Mouse (Mus musculus) hindbrain, embryonic 15.5 days (tissue): ENCODE results near the gene C1qtnf6. TPM values are rescaled to one million over a fixed set of nuclear protein-coding genes. Genes with fewer than 3 reads are reported as not detected.

Source experiments
- ATAC-seq: fragments of 200-750 bp; cut with Nextera tagmentation; 2 replicates; pipeline ENCODE4 v1.8.0; 2017; ENCODE audit warnings: low read depth, moderate number of reproducible peaks, moderate TSS enrichment; ENCODE audit not compliant: low FRiP score
- H3K27ac ChIP-seq: fragments of 300-500 bp; sonication (generic); replicated peaks from 2 replicates; pipeline ENCODE4 v1.5.1; 2015; ENCODE audit warnings: mild to moderate bottlenecking, inconsistent platforms
- H3K27me3 ChIP-seq: fragments of 300-500 bp; sonication (generic); 2 replicates; pipeline ENCODE4 v1.6.1; 2015; ENCODE audit warnings: control low read depth, inconsistent platforms
- H3K36me3 ChIP-seq: fragments of 300-500 bp; sonication (generic); 2 replicates; pipeline ENCODE4 v1.6.1; 2015; ENCODE audit warnings: control low read depth, inconsistent platforms
- H3K4me1 ChIP-seq: fragments of 300-500 bp; sonication (generic); replicated peaks from 2 replicates; pipeline ENCODE4 v1.6.1; 2015; ENCODE audit warnings: control low read depth, inconsistent platforms
- H3K4me2 ChIP-seq: fragments of 300-500 bp; sonication (generic); 2 replicates; pipeline ENCODE4 v1.6.1; 2015; ENCODE audit warnings: moderate library complexity, mild to moderate bottlenecking, inconsistent platforms
- H3K4me3 ChIP-seq: fragments of 300-500 bp; sonication (generic); 2 replicates; pipeline ENCODE4 v1.5.1; 2015; ENCODE audit warnings: mild to moderate bottlenecking, inconsistent platforms
- H3K9ac ChIP-seq: fragments of 300-500 bp; sonication (generic); 2 replicates; pipeline ENCODE4 v1.6.1; 2015; ENCODE audit warnings: inconsistent platforms
- H3K9me3 ChIP-seq: fragments of 300-500 bp; sonication (generic); 2 replicates; pipeline ENCODE4 v1.6.1; 2016; ENCODE audit warnings: control low read depth, inconsistent platforms
- WGBS: fragments of 180-500 bp; shearing (Covaris S2); methylation state at CpG from one replicate; pipeline ENCODE4 v1.1.7; 2015; 5-methylcytosine and 5-hydroxymethylcytosine counted together
- polyA plus RNA-seq: library from polyadenylated mRNA; unstranded; fragments of >200 nt; fragmentation: Nextera tagmentation; extraction: Ambion mirVana; gene quantifications from 2 replicates; pipeline ENCODE4 v1.2.1, GENCODE M21; 2015

The C1qtnf6 gene
- polyA plus RNA-seq, 1 experiment from 2014 or later, result 9.1 TPM

- peaks cover 29% of the 10 kb centered on the region for H3K4me1 ChIP-seq
- no peak for ATAC-seq
- H3K27me3 ChIP-seq, result no peaks in the 10 kb centered on the region
- H3K9me3 ChIP-seq, result no peaks in the 10 kb centered on the region
- no peak overlapping the region for H3K4me3 ChIP-seq
- H3K4me2 ChIP-seq, result no peak overlapping the region
- WGBS, result 60% methylated on average over 7 of the region's 7 CpGs
- H3K36me3 ChIP-seq, result no peaks in the 10 kb centered on the region
- H3K9ac ChIP-seq, result no peak overlapping the region
- no peak overlapping the region for H3K27ac ChIP-seq
Observed at GRCm38 (mm10) chr15:78542767-78543303, 11.6 kb upstream of the C1qtnf6 start.

- ATAC-seq, result no peak
- 83% methylated on average over 3 of the region's 3 CpGs for WGBS
- peaks cover 29% of the 10 kb centered on the region for H3K4me1 ChIP-seq
- H3K27me3 ChIP-seq, result no peaks in the 10 kb centered on the region
- no peaks in the 10 kb centered on the region for H3K9me3 ChIP-seq
- no peak overlapping the region for H3K4me3 ChIP-seq
- peak overlapping the region; percentile 42; the same call in 1 of the 2 replicates for H3K27ac ChIP-seq
- H3K4me2 ChIP-seq, result no peak overlapping the region
- H3K9ac ChIP-seq, result no peak overlapping the region
- no peaks in the 10 kb centered on the region for H3K36me3 ChIP-seq
Observed at GRCm38 (mm10) chr15:78542098-78542766, 11.0 kb upstream of the C1qtnf6 start.

- Histone ChIP-seq H3K36me3 (no peaks in the 10 kb centered on the region), H3K9me3 (no peaks in the 10 kb centered on the region), H3K9ac (no peak overlapping the region), H3K27ac (peak overlapping the region; percentile 42; the same call in 1 of the 2 replicates), H3K4me1 (peaks cover 29% of the 10 kb centered on the region), H3K4me3 (no peak overlapping the region), H3K27me3 (no peaks in the 10 kb centered on the region), H3K4me2 (no peak overlapping the region)
- ATAC-seq, result peak; percentile 8; the same call in 1 of the 2 replicates
- WGBS, result 29% methylated on average over 3 of the region's 3 CpGs
Observed at GRCm38 (mm10) chr15:78541606-78542005, 10.4 kb upstream of the C1qtnf6 start.

DNA sequence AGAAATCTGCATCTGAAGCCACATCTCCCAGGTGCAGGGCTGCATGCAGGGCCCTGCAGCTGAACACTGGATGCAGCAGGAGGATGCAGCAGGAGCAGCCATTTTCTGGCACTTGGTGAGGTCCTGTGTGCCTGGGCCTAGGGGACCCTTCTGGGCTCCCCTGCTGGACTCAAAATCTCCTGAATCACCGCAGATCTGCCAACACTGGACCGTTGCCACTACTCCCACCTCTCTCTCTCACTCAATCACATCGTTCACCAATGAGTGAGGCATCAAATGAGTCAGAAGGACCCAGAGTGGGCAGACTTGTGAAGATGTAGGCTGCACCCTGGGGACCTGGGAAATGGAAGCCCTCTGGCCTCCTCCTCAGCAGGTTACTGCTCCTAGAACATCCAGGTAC is 9.8 kb upstream of the C1qtnf6 start:
- Histone ChIP-seq H3K9ac (no peak overlapping the region), H3K27me3 (no peaks in the 10 kb centered on the region), H3K4me2 (no peak overlapping the region), H3K27ac (no peak overlapping the region), H3K9me3 (no peaks in the 10 kb centered on the region), H3K4me3 (no peak overlapping the region), H3K36me3 (no peaks in the 10 kb centered on the region), H3K4me1 (peaks cover 30% of the 10 kb centered on the region)
- WGBS, result 59% methylated on average over 3 of the region's 3 CpGs
- no peak for ATAC-seq

- Histone ChIP-seq H3K4me1 (peaks cover 19% of the 10 kb centered on the region), H3K9ac (no peak overlapping the region), H3K27me3 (no peaks in the 10 kb centered on the region), H3K4me2 (no peak overlapping the region), H3K9me3 (no peaks in the 10 kb centered on the region), H3K36me3 (no peaks in the 10 kb centered on the region), H3K4me3 (no peak overlapping the region), H3K27ac (no peak overlapping the region)
- 41% methylated on average over 10 of the region's 10 CpGs for WGBS
- ATAC-seq, result no peak
Observed at GRCm38 (mm10) chr15:78535723-78536421, 4.7 kb upstream of the C1qtnf6 start.

- no peak overlapping the region for H3K27ac ChIP-seq
- no peak for ATAC-seq
- no peaks in the 10 kb centered on the region for H3K36me3 ChIP-seq
- H3K9me3 ChIP-seq, result no peaks in the 10 kb centered on the region
- no peak overlapping the region for H3K9ac ChIP-seq
- 68% methylated on average over 10 of the region's 10 CpGs for WGBS
- no peaks in the 10 kb centered on the region for H3K27me3 ChIP-seq
- H3K4me2 ChIP-seq, result no peak overlapping the region
- H3K4me3 ChIP-seq, result no peak overlapping the region
- peaks cover 41% of the 10 kb centered on the region for H3K4me1 ChIP-seq
Observed at GRCm38 (mm10) chr15:78533346-78533835, 2.2 kb upstream of the C1qtnf6 start.

DNA sequence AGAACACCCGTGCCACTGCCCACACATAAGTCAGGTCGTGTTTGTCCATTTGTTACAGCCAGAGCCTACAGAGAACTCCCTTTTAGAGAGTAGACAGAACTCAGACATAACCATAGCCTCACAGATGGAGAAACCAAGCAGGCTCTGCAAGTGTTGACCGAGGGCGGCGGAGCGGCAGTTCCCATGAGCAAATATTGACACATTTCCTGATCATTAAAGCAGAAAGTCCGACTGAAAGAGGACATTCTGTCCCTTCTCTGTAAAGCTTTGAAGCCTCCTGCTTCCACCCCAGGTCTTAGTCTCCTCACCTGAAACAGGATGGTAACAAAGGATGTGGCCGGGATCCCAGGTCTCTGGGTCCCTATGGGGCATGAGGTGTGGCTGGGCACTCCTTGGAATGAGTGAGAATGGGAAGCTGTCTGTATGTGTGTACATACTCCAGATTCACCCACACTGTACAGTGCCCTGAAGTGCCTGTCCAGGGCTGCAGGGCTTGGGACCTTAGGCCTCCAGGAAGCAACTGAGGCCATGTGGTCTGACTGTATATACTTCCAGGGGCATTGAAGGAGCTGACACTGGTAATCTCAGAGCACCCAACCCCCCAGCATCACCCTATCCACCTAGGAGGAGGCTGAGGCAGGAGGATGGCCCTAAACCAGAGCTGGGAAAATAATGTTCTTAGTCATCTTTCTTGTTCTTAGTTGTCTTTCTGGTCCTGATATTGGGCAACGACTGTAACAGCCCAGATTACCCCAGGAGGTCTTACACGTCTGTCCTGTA is 1.5 kb upstream of the C1qtnf6 start:
- Histone ChIP-seq H3K4me2 (no peak overlapping the region), H3K27ac (no peak overlapping the region), H3K4me1 (peaks cover 42% of the 10 kb centered on the region), H3K27me3 (no peaks in the 10 kb centered on the region), H3K36me3 (no peaks in the 10 kb centered on the region), H3K4me3 (no peak overlapping the region), H3K9ac (peak overlapping the region; percentile 8; the same call in 1 of the 2 replicates), H3K9me3 (no peaks in the 10 kb centered on the region)
- 73% methylated on average over 10 of the region's 10 CpGs for WGBS
- ATAC-seq, result no peak

- Histone ChIP-seq H3K27me3 (no peaks in the 10 kb centered on the region), H3K4me1 (peaks cover 42% of the 10 kb centered on the region), H3K36me3 (no peaks in the 10 kb centered on the region), H3K4me3 (peak overlapping the region; percentile 34), H3K4me2 (peak overlapping the region; percentile 61), H3K27ac (peak overlapping the region; percentile 87), H3K9me3 (no peaks in the 10 kb centered on the region), H3K9ac (peak overlapping the region; percentile 50)
- 0% methylated on average over 25 of the region's 25 CpGs for WGBS
- peak; percentile 89 for ATAC-seq
Observed at GRCm38 (mm10) chr15:78531901-78532469, 769 bp upstream of the C1qtnf6 start.

GRCm38 (mm10) chr15:78531451-78531720 is 170 bp upstream of the C1qtnf6 start:
- WGBS, result 72% methylated on average over 4 of the region's 4 CpGs
- H3K27me3 ChIP-seq, result no peaks in the 10 kb centered on the region
- H3K9ac ChIP-seq, result peak overlapping the region; percentile 50
- H3K27ac ChIP-seq, result peak overlapping the region; percentile 87
- H3K4me1 ChIP-seq, result peaks cover 42% of the 10 kb centered on the region
- H3K4me3 ChIP-seq, result no peak overlapping the region
- peak overlapping the region; percentile 61 for H3K4me2 ChIP-seq
- ATAC-seq, result 0 out of 2 replicates have a peak, but pooled peaks have one; percentile 0
- no peaks in the 10 kb centered on the region for H3K36me3 ChIP-seq
- no peaks in the 10 kb centered on the region for H3K9me3 ChIP-seq

DNA sequence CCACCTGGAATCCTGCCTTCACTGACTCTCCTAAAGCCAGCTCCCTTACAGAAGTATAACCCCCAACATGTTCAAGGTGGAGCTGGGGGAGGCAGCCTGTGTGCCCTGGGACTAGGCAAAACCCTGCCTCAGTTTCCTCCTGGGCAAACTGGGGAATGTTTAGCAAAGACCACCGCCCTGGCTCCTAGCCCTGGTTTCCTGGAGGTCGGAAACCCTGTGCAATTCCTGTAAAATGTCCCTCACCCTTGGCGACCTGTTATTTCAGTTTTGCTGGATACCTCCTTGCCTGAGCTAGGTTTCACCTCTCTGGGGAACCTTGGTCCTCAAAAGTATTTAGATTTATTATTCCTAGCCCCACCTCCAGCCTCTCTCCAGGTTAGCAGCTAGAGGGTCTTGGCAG is 1.1 kb downstream of the C1qtnf6 start:
- peaks cover 33% of the 10 kb centered on the region for H3K4me1 ChIP-seq
- no peak overlapping the region for H3K4me3 ChIP-seq
- H3K9me3 ChIP-seq, result no peaks in the 10 kb centered on the region
- 0 out of 2 replicates have a peak overlapping the region, but pooled peaks have one; percentile 12 for H3K9ac ChIP-seq
- H3K4me2 ChIP-seq, result peak overlapping the region; percentile 48
- no peak for ATAC-seq
- no peaks in the 10 kb centered on the region for H3K27me3 ChIP-seq
- H3K27ac ChIP-seq, result no peak overlapping the region
- WGBS, result 77% methylated on average over 3 of the region's 3 CpGs
- no peaks in the 10 kb centered on the region for H3K36me3 ChIP-seq

DNA sequence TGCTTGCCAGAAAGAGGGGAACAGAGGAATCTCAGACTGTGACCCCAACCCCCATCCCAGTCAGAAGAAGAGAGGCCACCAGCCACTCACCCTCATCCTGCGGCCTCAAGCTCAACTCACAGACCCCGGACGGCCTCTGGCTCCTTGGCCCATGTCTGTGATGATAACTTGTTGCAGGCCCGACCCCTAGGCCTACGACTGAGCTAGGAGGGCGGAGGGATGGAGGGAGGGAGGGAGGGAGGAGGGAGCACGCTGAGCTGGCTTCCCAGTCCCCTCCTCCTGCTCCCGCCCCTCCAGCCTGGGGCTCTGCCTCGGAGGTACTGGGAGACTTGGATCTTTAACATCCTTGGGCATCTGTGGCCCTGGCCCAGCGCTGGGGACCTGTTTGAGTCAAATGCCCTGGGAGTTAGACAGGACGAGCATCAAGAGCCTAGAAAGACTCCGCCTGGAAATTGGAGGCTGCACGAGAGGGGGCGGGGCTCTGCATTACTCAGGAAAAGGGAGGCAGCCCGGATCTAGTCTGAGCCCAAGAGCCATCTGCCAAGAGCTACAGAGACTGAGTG is 1.7 kb downstream of the C1qtnf6 start:
- peak overlapping the region; percentile 26; the same call in 1 of the 2 replicates for H3K9ac ChIP-seq
- no peaks in the 10 kb centered on the region for H3K9me3 ChIP-seq
- H3K27ac ChIP-seq, result peak overlapping the region; percentile 57
- peak overlapping the region; percentile 23 for H3K4me3 ChIP-seq
- H3K4me2 ChIP-seq, result peak overlapping the region; percentile 48
- H3K36me3 ChIP-seq, result no peaks in the 10 kb centered on the region
- peak; percentile 25; the same call in 1 of the 2 replicates for ATAC-seq
- 3% methylated on average over 15 of the region's 15 CpGs for WGBS
- H3K4me1 ChIP-seq, result peaks cover 33% of the 10 kb centered on the region
- no peaks in the 10 kb centered on the region for H3K27me3 ChIP-seq
